Mouse (Mus musculus) stomach, embryonic 14.5 days (tissue): Measurements from ENCODE around the gene Cxcr1. TPM values are rescaled to one million over a fixed set of nuclear protein-coding genes. Genes with fewer than 3 reads are reported as not detected.
"Not testable (repeated sequence)": the region's sequence is repeated elsewhere in the genome, so short reads cannot be mapped to it uniquely, and the experiment has no call there.

Experiments
- ATAC-seq: fragments of 200-750 bp; cut with Nextera tagmentation; 2 replicates; pipeline ENCODE4 v1.8.0; 2017; ENCODE audit warnings: low read depth, moderate TSS enrichment; ENCODE audit not compliant: insufficient number of reproducible peaks, insufficient read depth, low FRiP score
- H3K27ac ChIP-seq: fragments of 300-500 bp; sonication (generic); 2 replicates; pipeline ENCODE4 v1.5.1; 2014; ENCODE audit warnings: mild to moderate bottlenecking, low read length, moderate library complexity, mixed read lengths
- H3K27me3 ChIP-seq: fragments of 300-500 bp; sonication (generic); 2 replicates; pipeline ENCODE4 v1.6.1; 2014; ENCODE audit warnings: low read length, control low read depth, mixed read lengths; ENCODE audit not compliant: control insufficient read depth, insufficient read depth
- H3K36me3 ChIP-seq: fragments of 300-500 bp; sonication (generic); 2 replicates; pipeline ENCODE4 v1.6.1; 2014; ENCODE audit warnings: mild to moderate bottlenecking, control low read depth, low read length, moderate library complexity, mixed read lengths; ENCODE audit not compliant: control insufficient read depth, insufficient read depth
- H3K4me1 ChIP-seq: fragments of 300-500 bp; sonication (generic); 2 replicates; pipeline ENCODE4 v1.6.1; 2014; ENCODE audit warnings: low read length, control low read depth, mixed read lengths; ENCODE audit not compliant: control insufficient read depth, insufficient read depth
- H3K4me2 ChIP-seq: fragments of 300-500 bp; sonication (generic); replicated peaks from 2 replicates; pipeline ENCODE4 v1.6.1; 2014; ENCODE audit warnings: low read depth, low read length, control low read depth
- H3K4me3 ChIP-seq: fragments of 300-500 bp; sonication (generic); 2 replicates; pipeline ENCODE4 v1.5.1; 2014; ENCODE audit warnings: low read depth, low read length, control low read depth
- H3K9ac ChIP-seq: fragments of 300-500 bp; sonication (generic); replicated peaks from 2 replicates; pipeline ENCODE4 v1.6.1; 2014; ENCODE audit warnings: low read depth, mild to moderate bottlenecking, control low read depth, low read length, moderate library complexity, mixed read lengths
- H3K9me3 ChIP-seq: fragments of 300-500 bp; sonication (generic); 2 replicates; pipeline ENCODE4 v1.6.1; 2016; ENCODE audit warnings: low read depth, low read length, control low read depth; ENCODE audit not compliant: control insufficient read depth
- WGBS: fragments of 180-500 bp; shearing (Covaris S2); extraction: QIAGEN DNeasy Blood & Tissue Kit; methylation state at CpG from one replicate; pipeline ENCODE4 v1.1.7; 2014; 5-methylcytosine and 5-hydroxymethylcytosine counted together
- polyA plus RNA-seq: library from polyadenylated mRNA; unstranded; fragments of >200 nt; fragmentation: Nextera tagmentation; extraction: Ambion mirVana; gene quantifications from 2 replicates; pipeline ENCODE4 v1.2.1, GENCODE M21; 2014

Cxcr1 gene
- polyA plus RNA-seq, 1 experiment from 2014 or later, result not detected

DNA sequence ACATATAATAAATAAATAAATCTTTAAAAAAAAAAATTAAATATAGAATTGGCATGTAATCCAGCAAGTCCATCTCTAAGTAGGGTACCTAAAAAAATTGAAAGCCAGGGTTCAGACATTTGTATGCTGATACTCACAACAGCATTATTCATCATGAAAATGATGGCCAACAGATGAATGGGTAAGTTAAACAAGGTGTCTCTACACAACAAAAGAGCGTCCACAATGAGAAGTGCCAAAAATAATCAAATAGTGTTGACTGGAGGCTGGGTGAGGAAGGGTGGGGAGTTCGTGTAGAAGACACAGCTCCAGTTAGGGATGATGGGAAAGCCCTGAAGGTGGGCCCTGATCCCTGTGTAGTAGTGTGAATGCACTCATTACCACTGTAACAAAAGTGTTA, 34.4 kb downstream of the Cxcr1 start:
- WGBS, result 46% methylated on average over 2 of the region's 2 CpGs
- H3K4me3 ChIP-seq, result no peak overlapping the region
- no peak overlapping the region for H3K27ac ChIP-seq
- no peak overlapping the region for H3K9ac ChIP-seq
- H3K4me1 ChIP-seq, result 0 out of 2 replicates have a peak, but pooled peaks cover 3% of the 10 kb centered on the region
- H3K27me3 ChIP-seq, result no peaks in the 10 kb centered on the region
- no peak overlapping the region for H3K4me2 ChIP-seq
- H3K36me3 ChIP-seq, result no peaks in the 10 kb centered on the region
- no peaks in the 10 kb centered on the region for H3K9me3 ChIP-seq
- ATAC-seq, result no peak

DNA sequence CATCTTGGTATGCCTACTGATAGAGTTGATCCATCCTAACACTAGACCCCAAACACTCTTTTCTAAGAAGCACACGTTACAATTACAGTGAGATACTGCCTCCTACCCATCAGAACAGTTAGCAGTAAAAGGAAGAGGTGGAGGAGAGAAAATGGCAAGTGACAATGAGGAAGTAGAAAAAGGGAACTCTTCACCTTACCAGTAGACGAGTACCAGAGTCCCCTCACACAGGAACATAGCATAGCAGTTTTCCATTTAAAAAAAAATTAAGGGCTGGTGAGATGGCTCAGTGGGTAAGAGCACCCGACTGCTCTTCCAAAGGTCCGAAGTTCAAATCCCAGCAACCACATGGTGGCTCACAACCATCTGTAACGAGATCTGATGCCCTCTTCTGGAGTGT, 34.8 kb downstream of the Cxcr1 start:
- ATAC-seq, H3K9ac ChIP-seq, H3K4me1 ChIP-seq, H3K4me2 ChIP-seq, H3K27ac ChIP-seq, H3K27me3 ChIP-seq, H3K36me3 ChIP-seq, H3K4me3 ChIP-seq, H3K9me3 ChIP-seq: not testable (repeated sequence)
- 82% methylated on average over 4 of the region's 5 CpGs for WGBS

DNA sequence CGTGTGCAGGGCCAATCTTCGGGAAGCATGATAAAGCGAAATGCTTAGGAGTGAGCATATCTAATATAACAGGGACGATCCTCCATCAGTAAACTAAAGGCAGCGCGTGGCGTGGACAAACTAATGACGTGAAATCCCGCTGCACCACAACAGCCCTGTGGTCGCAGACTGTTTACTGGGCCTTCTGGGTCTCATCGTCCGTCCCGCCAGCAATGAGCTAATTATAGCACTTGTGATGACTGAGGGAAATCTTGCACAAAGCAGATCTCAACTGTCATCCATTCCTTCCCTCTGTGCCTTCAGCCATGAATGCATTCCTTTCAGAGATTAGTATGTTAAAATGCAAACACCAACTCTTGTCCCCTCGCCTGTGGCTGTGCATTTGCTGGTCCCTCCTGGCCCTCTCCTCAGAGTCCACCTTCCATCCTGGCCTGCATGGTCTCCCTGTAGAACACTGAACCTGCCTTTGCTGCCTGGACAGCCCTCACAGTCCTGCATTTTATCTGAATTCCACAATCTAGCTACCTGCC, 38.0 kb downstream of the Cxcr1 start:
- Histone ChIP-seq H3K4me3 (no peak overlapping the region), H3K27ac (no peak overlapping the region), H3K4me1 (0 out of 2 replicates have a peak, but pooled peaks cover 3% of the 10 kb centered on the region), H3K4me2 (no peak overlapping the region), H3K27me3 (no peaks in the 10 kb centered on the region), H3K9ac (no peak overlapping the region), H3K9me3 (no peaks in the 10 kb centered on the region), H3K36me3 (no peaks in the 10 kb centered on the region)
- ATAC-seq, result no peak
- 71% methylated on average over 14 of the region's 14 CpGs for WGBS

- Histone ChIP-seq H3K4me1 (0 out of 2 replicates have a peak, but pooled peaks cover 3% of the 10 kb centered on the region), H3K27ac (no peak overlapping the region), H3K9me3 (no peaks in the 10 kb centered on the region), H3K4me3 (no peak overlapping the region), H3K9ac (no peak overlapping the region), H3K27me3 (no peaks in the 10 kb centered on the region), H3K4me2 (no peak overlapping the region), H3K36me3 (no peaks in the 10 kb centered on the region)
- 80% methylated on average over 6 of the region's 6 CpGs for WGBS
- ATAC-seq, result no peak
Measured at GRCm38 (mm10) chr1:74155435-74156012, 38.9 kb downstream of the Cxcr1 start.

GRCm38 (mm10) chr1:74153461-74154184, 40.8 kb downstream of the Cxcr1 start, which contains the start of gene Cxcr2:
TSS of gene Cxcr2 (plus strand) at chr1:74153989.
- no peak within 1 kb of the TSS for H3K27ac ChIP-seq
- no peak within 1 kb of the TSS for H3K4me3 ChIP-seq
- no peak for ATAC-seq
- WGBS, result 64% methylated on average over 8 of the region's 8 CpGs
- H3K9me3 ChIP-seq, result no peaks in the 10 kb centered on the region
- H3K27me3 ChIP-seq, result no peaks in the 10 kb centered on the region
- no peak within 1 kb of the TSS for H3K9ac ChIP-seq
- 0 out of 2 replicates have a peak, but pooled peaks cover 3% of the 10 kb centered on the region for H3K4me1 ChIP-seq
- no peak within 1 kb of the TSS for H3K4me2 ChIP-seq
- H3K36me3 ChIP-seq, result no peaks in the 10 kb centered on the region

- Histone ChIP-seq H3K9me3 (no peaks in the 10 kb centered on the region), H3K4me2 (no peak overlapping the region), H3K27ac (no peak overlapping the region), H3K4me1 (no peaks in the 10 kb centered on the region), H3K27me3 (no peaks in the 10 kb centered on the region), H3K9ac (no peak overlapping the region), H3K36me3 (no peaks in the 10 kb centered on the region), H3K4me3 (no peak overlapping the region)
- no peak for ATAC-seq
- WGBS, result 65% methylated on average over 3 of the region's 3 CpGs
Measured at GRCm38 (mm10) chr1:74151091-74151490, 43.3 kb downstream of the Cxcr1 start.

- ATAC-seq, result no peak
- 77% methylated on average over 3 of the region's 3 CpGs for WGBS
- H3K4me1 ChIP-seq, result no peaks in the 10 kb centered on the region
- no peak overlapping the region for H3K4me2 ChIP-seq
- no peak overlapping the region for H3K4me3 ChIP-seq
- H3K27ac ChIP-seq, result no peak overlapping the region
- no peaks in the 10 kb centered on the region for H3K9me3 ChIP-seq
- no peaks in the 10 kb centered on the region for H3K36me3 ChIP-seq
- no peaks in the 10 kb centered on the region for H3K27me3 ChIP-seq
- H3K9ac ChIP-seq, result no peak overlapping the region
Measured at GRCm38 (mm10) chr1:74150101-74150500, 44.3 kb downstream of the Cxcr1 start.

GRCm38 (mm10) chr1:74149106-74149885, 45.1 kb downstream of the Cxcr1 start:
- no peaks in the 10 kb centered on the region for H3K4me1 ChIP-seq
- H3K27me3 ChIP-seq, result no peaks in the 10 kb centered on the region
- no peak overlapping the region for H3K27ac ChIP-seq
- 84% methylated on average over 6 of the region's 6 CpGs for WGBS
- no peaks in the 10 kb centered on the region for H3K9me3 ChIP-seq
- no peak overlapping the region for H3K9ac ChIP-seq
- no peak overlapping the region for H3K4me3 ChIP-seq
- ATAC-seq, result no peak
- no peak overlapping the region for H3K4me2 ChIP-seq
- no peaks in the 10 kb centered on the region for H3K36me3 ChIP-seq
